Mouse (Mus musculus) spleen, adult 2 months (tissue): ENCODE measurements around the gene Gm11437. TPM values are rescaled to one million over a fixed set of nuclear protein-coding genes. Genes with fewer than 3 reads are reported as not detected.

ENCODE experiments used
- DNase-seq, 2 experiments: peaks; one replicate each; pipeline versions ENCODE4 v3.0.0 to v3.0.0-alpha.2; 2012 to 2021; ENCODE audit warnings: low spot score in 2 of 2, low read depth in 1 of 2
- H3K27ac ChIP-seq: fragments of 200-500 bp; 2 replicates; pipeline ENCODE4 v1.5.1; 2012; ENCODE audit warnings: low read length, inconsistent platforms; ENCODE audit not compliant: insufficient read depth
- H3K27me3 ChIP-seq: fragments of 200-500 bp; 2 replicates; pipeline ENCODE4 v1.6.1; 2012; ENCODE audit warnings: mild to moderate bottlenecking, moderate library complexity, low read length, inconsistent platforms; ENCODE audit not compliant: control insufficient read depth, insufficient read depth
- H3K36me3 ChIP-seq: fragments of 200-500 bp; 2 replicates; pipeline ENCODE4 v1.6.1; 2012; ENCODE audit warnings: mild to moderate bottlenecking, low read length, inconsistent platforms; ENCODE audit not compliant: control insufficient read depth, insufficient read depth
- H3K4me1 ChIP-seq: fragments of 200-500 bp; 2 replicates; pipeline ENCODE4 v1.6.1; 2011; ENCODE audit warnings: inconsistent platforms; ENCODE audit not compliant: control insufficient read depth, insufficient read depth, insufficient read length
- H3K4me3 ChIP-seq: fragments of 200-500 bp; 2 replicates; pipeline ENCODE4 v1.5.1; 2011; ENCODE audit warnings: mild to moderate bottlenecking, inconsistent platforms; ENCODE audit not compliant: insufficient read depth, insufficient read length; ENCODE audit errors: extremely low read depth
- CTCF ChIP-seq: fragments of 200-500 bp; IDR thresholded peaks from 2 replicates; pipeline ENCODE4 v1.5.1; 2011; ENCODE audit warnings: mild to moderate bottlenecking, inconsistent platforms; ENCODE audit not compliant: insufficient read depth, insufficient read length, insufficient replicate concordance; ENCODE audit errors: extremely low read depth
- POLR2A ChIP-seq: fragments of 200-500 bp; IDR thresholded peaks from 2 replicates; pipeline ENCODE4 v1.6.1; 2011; ENCODE audit warnings: low read depth, low read length, inconsistent platforms
- WGBS: fragments of 180-500 bp; shearing (Covaris S2); methylation state at CpG from one replicate; pipeline ENCODE4 v1.1.7; 2018; 5-methylcytosine and 5-hydroxymethylcytosine counted together
- polyA plus RNA-seq: library from polyadenylated mRNA; depleted of rRNA; stranded (reverse); fragments of >200 nt; gene quantifications from 2 replicates; pipeline ENCODE4 v1.2.3, GENCODE M21; 2012

Gene Gm11437
- polyA plus RNA-seq, 1 experiment: not detected

DNA sequence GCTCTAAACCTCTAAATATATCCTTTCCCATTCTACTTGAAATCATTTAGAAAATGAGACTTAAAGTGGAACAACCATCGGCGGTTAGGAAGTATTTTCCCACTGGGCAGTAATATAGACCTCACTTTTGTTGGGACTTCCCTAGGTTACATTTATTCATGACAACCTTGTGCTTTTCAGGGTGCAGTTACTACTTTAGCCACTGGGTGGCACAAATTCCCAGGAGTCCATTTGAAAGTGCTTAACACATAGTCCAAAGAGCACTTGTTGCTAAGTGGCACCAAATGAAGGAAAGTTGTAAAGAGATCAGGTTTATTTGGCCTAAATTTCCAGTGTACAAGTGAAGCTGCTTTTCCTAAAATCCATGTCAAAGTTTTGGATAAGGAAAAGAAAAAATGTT is 25.5 kb downstream of the Gm11437 start:
- DNase-seq: peak; percentile 15 to 18
- H3K36me3 ChIP-seq: no peaks in the 10 kb centered on the region
- no peaks in the 10 kb centered on the region for H3K27me3 ChIP-seq
- no peak overlapping the region for H3K4me3 ChIP-seq
- no peaks in the 10 kb centered on the region for H3K4me1 ChIP-seq
- WGBS: 54% methylated on average over 2 of the region's 2 CpGs
- no peak overlapping the region for H3K27ac ChIP-seq
- TF ChIP-seq CTCF (no peak), POLR2A (no peak)

DNA sequence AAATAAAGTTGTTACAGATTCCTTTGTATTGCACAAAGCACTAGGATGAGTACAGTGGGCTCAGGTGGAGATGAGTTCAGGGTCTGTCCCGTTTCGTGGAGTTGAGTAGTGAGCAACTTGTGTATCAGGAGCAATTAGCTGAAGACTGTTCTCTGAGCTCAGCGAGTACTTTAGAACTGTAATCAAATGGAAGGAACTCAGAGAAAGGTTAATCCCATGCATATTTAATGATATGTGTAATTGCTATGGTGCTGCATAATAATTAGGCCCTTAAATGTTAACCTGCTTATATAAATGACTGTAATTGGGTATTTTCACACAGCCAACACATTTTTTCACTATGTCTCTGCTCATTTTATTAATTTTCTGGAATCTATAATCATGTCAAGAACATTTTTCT is 30.8 kb downstream of the Gm11437 start:
- Histone ChIP-seq H3K36me3 (no peaks in the 10 kb centered on the region), H3K27ac (no peak overlapping the region), H3K27me3 (no peaks in the 10 kb centered on the region), H3K4me3 (no peak overlapping the region), H3K4me1 (no peaks in the 10 kb centered on the region)
- TF ChIP-seq CTCF (no peak), POLR2A (no peak)
- no peak for DNase-seq
- WGBS: 88% methylated on average over 3 of the region's 3 CpGs

DNA sequence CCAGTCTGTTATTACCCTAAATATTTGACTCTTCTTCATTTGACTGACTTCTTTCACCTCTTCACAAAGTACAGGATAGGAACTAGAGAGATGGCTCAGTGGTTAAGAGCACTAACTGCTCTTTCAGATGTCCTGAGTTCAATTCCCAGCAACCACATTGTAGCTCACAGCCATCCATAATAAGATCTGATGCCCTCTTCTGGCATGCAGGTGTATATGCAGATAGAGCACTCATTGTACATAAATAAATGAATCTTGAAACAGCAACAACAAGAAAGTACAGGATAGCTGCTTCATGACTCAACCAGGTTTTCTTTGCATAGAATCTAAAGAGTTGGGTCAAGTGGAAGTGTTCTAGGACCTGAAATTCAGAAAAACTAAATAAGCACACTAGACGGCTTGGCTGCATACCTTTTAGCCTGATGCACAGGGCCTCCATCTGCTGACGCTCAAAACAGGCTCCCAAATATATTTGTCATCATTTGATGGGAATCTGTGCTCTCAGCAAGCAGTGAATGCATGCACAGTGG is 32.9 kb downstream of the Gm11437 start:
- peaks cover 3% of the 10 kb centered on the region; the same call in 1 of the 2 replicates for H3K27me3 ChIP-seq
- DNase-seq: no peak
- H3K27ac ChIP-seq: no peak overlapping the region
- no peaks in the 10 kb centered on the region for H3K36me3 ChIP-seq
- WGBS: 87% methylated on average over 2 of the region's 2 CpGs
- TF ChIP-seq POLR2A (no peak), CTCF (no peak)
- H3K4me3 ChIP-seq: no peak overlapping the region
- no peaks in the 10 kb centered on the region for H3K4me1 ChIP-seq

DNA sequence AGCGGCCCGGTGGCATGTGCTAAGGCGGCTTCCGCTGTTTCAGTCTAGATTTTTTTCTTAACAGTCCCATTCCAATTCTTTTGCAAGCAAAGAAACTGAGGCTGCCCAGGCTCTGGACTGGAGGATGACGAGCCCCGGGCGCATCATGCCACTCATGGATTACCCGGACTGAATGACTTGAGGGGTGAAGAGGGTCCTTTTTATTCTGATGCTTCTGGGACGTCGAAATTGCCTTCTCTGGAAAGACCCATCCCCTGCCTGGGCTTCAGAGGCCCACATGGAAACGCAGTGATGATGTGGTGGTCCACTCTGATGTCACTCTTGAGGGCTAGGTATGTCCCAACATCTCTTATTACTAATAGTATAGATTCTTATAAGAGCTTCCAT is 37.5 kb downstream of the Gm11437 start:
- H3K27ac ChIP-seq: no peak overlapping the region
- H3K4me3 ChIP-seq: peak overlapping the region; percentile 75
- H3K27me3 ChIP-seq: peaks cover 3% of the 10 kb centered on the region; the same call in 1 of the 2 replicates
- peaks cover 2% of the 10 kb centered on the region; the same call in 1 of the 2 replicates for H3K36me3 ChIP-seq
- no peaks in the 10 kb centered on the region for H3K4me1 ChIP-seq
- DNase-seq: no peak
- no peak for TF ChIP-seq POLR2A
- no peak for TF ChIP-seq CTCF
- WGBS: 5% methylated on average over 11 of the region's 11 CpGs

- TF ChIP-seq CTCF: no peak
- 0 out of 2 replicates have a peak, but pooled peaks have one; percentile 32 for TF ChIP-seq POLR2A
- peak; percentile 35 to 52 for DNase-seq
- no peak within 1 kb of the TSS for H3K27ac ChIP-seq
Observed at GRCm38 (mm10) chr11:84128943-84129798, 38.1 kb downstream of the Gm11437 start, which contains the start of the genes Tada2a and Acaca. Gene Tada2a, minus strand, starts transcription at chr11:84129600. Gene Acaca, plus strand, starts transcription at chr11:84129672.

GRCm38 (mm10) chr11:84127977-84128376 is 39.3 kb downstream of the Gm11437 start:
- no peak for DNase-seq
- Histone ChIP-seq H3K4me3 (no peak overlapping the region), H3K27me3 (peaks cover 3% of the 10 kb centered on the region; the same call in 1 of the 2 replicates), H3K4me1 (no peaks in the 10 kb centered on the region; the same call in 1 of the 2 replicates), H3K36me3 (peaks cover 2% of the 10 kb centered on the region; the same call in 1 of the 2 replicates), H3K27ac (no peak overlapping the region)
- TF ChIP-seq CTCF: no peak
- no peak for TF ChIP-seq POLR2A
- WGBS: 57% methylated on average over 4 of the region's 4 CpGs

More at GRCm38 (mm10) chr11:84128943-84129798, 38.1 kb downstream of the Gm11437 start, which contains the start of the genes Tada2a and Acaca:
- Histone ChIP-seq H3K36me3 (peaks cover 2% of the 10 kb centered on the region; the same call in 1 of the 2 replicates), H3K27me3 (peaks cover 3% of the 10 kb centered on the region; the same call in 1 of the 2 replicates), H3K4me1 (no peaks in the 10 kb centered on the region), H3K4me3 (peak within 1 kb of the TSS; percentile 75)
- WGBS: under 1% methylated on average over 82 of the region's 83 CpGs
